Mouse (Mus musculus) forebrain, embryonic 12.5 days (tissue): ENCODE measurements around the gene Olfr93. TPM values are rescaled to one million over a fixed set of nuclear protein-coding genes. Genes with fewer than 3 reads are reported as not detected.
A peak's percentile ranks its signal among the peaks of the same experiment; 100 is the strongest.
"Not testable (repeated sequence)": the region's sequence is repeated elsewhere in the genome, so short reads cannot be mapped to it uniquely, and the experiment has no call there.

Experiments used
- ATAC-seq: fragments of 200-750 bp; cut with Nextera tagmentation; 2 replicates; pipeline ENCODE4 v1.8.0; 2017; ENCODE audit warnings: moderate TSS enrichment; ENCODE audit not compliant: low FRiP score
- H3K27ac ChIP-seq: fragments of 300-500 bp; sonication (generic); 2 replicates; pipeline ENCODE4 v1.5.1; 2016; ENCODE audit warnings: mild to moderate bottlenecking
- H3K27me3 ChIP-seq: fragments of 300-500 bp; sonication (generic); 2 replicates; pipeline ENCODE4 v1.6.1; 2016; ENCODE audit warnings: mild to moderate bottlenecking
- H3K36me3 ChIP-seq: fragments of 300-500 bp; sonication (generic); replicated peaks from 2 replicates; pipeline ENCODE4 v1.6.1; 2016; ENCODE audit warnings: mild to moderate bottlenecking
- H3K4me1 ChIP-seq: fragments of 300-500 bp; sonication (generic); 2 replicates; pipeline ENCODE4 v1.6.1; 2016
- H3K4me2 ChIP-seq: fragments of 300-500 bp; sonication (generic); 2 replicates; pipeline ENCODE4 v1.6.1; 2016; ENCODE audit warnings: mild to moderate bottlenecking, moderate library complexity
- H3K4me3 ChIP-seq: fragments of 300-500 bp; sonication (generic); replicated peaks from 2 replicates; pipeline ENCODE4 v1.5.1; 2016; ENCODE audit warnings: mild to moderate bottlenecking
- H3K9ac ChIP-seq: fragments of 300-500 bp; sonication (generic); 2 replicates; pipeline ENCODE4 v1.6.1; 2016; ENCODE audit warnings: mild to moderate bottlenecking
- H3K9me3 ChIP-seq: fragments of 300-500 bp; sonication (generic); 2 replicates; pipeline ENCODE4 v1.6.1; 2016
- WGBS: fragments of 180-500 bp; shearing (Covaris S2); methylation state at CpG from one replicate; pipeline ENCODE4 v1.1.7; 2016; 5-methylcytosine and 5-hydroxymethylcytosine counted together
- polyA plus RNA-seq: library from polyadenylated mRNA; unstranded; fragments of >200 nt; fragmentation: Nextera tagmentation; extraction: Ambion mirVana; gene quantifications from 2 replicates; pipeline ENCODE4 v1.2.1, GENCODE M21; 2016

Gene Olfr93
- polyA plus RNA-seq: not detected in 2 replicates

DNA sequence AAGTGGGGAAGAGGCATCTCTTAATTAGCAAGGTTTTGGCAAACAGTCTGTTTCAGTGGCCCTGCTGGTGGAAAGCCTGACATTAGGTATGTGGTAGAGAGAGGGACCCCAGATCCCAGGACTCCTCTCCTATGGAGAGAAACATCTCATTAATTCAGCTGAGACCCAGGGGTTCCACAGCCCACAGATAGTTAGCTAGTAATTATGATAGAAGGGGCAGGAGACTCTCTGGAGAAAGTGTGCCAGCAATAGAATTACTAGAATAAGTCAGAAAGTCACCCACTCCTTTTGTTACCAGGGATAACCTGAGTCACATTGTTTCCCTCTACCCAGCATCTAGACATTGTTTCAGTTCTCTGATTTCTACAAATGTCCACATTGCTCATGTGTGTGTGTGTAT is at the start of gene Olfr93:
Gene Olfr93, minus strand, starts transcription at position 101 of the 400 bp plus-strand sequence.
- no peak within 1 kb of the TSS for H3K4me2 ChIP-seq
- no peak for ATAC-seq
- no peaks in the 10 kb centered on the region for H3K4me1 ChIP-seq
- H3K27me3 ChIP-seq: no peaks in the 10 kb centered on the region
- H3K27ac ChIP-seq: no peak within 1 kb of the TSS
- no peaks in the 10 kb centered on the region for H3K9me3 ChIP-seq
- H3K36me3 ChIP-seq: no peaks in the 10 kb centered on the region
- no peak within 1 kb of the TSS for H3K4me3 ChIP-seq
- no peak within 1 kb of the TSS for H3K9ac ChIP-seq

DNA sequence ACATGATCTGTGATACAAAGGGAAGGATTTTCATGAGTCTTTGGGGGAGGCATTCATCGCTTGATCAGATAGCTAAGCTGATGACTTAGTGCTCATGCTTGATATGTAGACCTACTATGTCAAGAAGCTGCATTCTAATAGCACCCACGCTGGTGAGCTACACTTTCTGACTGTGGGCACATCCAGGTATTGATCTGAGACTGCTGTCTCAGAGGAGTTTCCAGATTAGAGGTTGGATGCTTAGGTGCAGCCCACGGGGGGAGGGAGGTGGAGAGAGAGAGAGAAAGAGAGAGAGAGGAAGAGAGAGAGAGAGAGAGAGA is 42.6 kb upstream of the Olfr93 start:
- Histone ChIP-seq H3K36me3 (no peaks in the 10 kb centered on the region), H3K9me3 (no peaks in the 10 kb centered on the region), H3K27me3 (peaks cover 5% of the 10 kb centered on the region; the same call in 1 of the 2 replicates), H3K4me3 (no peak overlapping the region), H3K4me2 (no peak overlapping the region), H3K27ac (no peak overlapping the region), H3K9ac (no peak overlapping the region), H3K4me1 (no peaks in the 10 kb centered on the region)
- WGBS: 32% methylated on average over 3 of the region's 3 CpGs
- ATAC-seq: peak; percentile 55

DNA sequence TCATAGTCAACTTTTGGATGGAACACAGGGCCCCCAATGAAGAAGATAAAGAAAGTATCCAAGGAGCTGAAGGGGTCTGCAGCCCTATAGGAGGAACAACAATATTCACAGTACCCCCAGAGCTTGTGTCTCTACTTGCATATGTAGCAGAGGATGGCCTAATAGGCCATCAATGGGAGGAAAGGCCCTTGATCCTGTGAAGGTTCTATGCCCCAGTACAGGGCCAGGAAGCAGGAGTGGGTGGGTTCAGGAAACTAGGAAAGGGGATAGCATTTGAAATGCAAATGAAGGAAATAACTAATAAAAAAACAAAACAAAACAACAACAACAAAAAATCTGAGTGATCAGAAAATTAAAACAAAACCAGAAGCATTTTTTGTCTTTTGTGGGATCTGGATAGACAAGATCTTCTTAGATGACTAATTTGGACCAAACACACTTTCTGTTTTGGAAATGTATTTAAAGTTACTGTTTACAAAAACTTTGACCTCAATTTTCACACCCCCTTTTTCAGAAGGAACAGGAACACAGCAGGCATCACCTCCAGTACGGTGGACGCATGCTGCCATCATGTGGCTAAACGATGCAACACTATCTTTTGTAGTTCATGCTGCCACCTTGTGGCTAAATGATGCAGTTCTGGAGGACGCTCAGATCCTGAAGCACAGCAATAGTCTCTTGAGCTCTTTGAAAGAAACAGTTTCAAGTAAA is 42.1 kb upstream of the Olfr93 start:
- ATAC-seq: peak; percentile 75
- Histone ChIP-seq H3K4me1 (no peaks in the 10 kb centered on the region), H3K9ac (no peak overlapping the region), H3K4me3 (no peak overlapping the region), H3K27ac (no peak overlapping the region), H3K9me3 (no peaks in the 10 kb centered on the region), H3K4me2 (no peak overlapping the region), H3K27me3 (peaks cover 9% of the 10 kb centered on the region), H3K36me3 (no peaks in the 10 kb centered on the region)
- under 1% methylated on average over 4 of the region's 4 CpGs for WGBS

DNA sequence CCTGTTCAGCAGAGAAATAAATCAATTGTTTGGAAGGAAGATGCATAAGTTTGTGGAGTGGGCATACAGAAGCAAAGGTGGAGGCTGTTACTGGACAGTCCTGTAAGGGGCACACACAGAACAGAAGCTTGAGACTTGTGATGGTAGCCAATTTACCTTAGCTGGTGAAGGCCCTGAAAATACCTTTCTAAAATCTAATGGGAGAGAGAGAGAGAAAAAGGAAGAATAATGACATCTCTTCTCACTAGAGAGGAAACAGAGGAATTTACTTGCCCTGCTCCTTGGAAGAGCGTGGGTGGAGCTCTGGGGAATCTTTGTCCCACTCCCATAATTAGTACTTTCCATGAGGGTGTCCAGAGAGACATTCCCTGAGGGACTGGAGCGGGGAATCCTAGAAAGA is 39.6 kb upstream of the Olfr93 start, which contains the start of gene Olfr94:
Gene Olfr94, minus strand, starts transcription at position 101 of the 400 bp plus-strand sequence.
- WGBS: 82% methylated on average over 2 of the region's 2 CpGs
- no peak within 1 kb of the TSS for H3K4me3 ChIP-seq
- no peaks in the 10 kb centered on the region for H3K9me3 ChIP-seq
- ATAC-seq: no peak
- H3K4me1 ChIP-seq: peaks cover 12% of the 10 kb centered on the region
- no peak within 1 kb of the TSS for H3K27ac ChIP-seq
- H3K27me3 ChIP-seq: peaks cover 34% of the 10 kb centered on the region
- no peak within 1 kb of the TSS for H3K9ac ChIP-seq
- no peak within 1 kb of the TSS for H3K4me2 ChIP-seq
- no peaks in the 10 kb centered on the region for H3K36me3 ChIP-seq

DNA sequence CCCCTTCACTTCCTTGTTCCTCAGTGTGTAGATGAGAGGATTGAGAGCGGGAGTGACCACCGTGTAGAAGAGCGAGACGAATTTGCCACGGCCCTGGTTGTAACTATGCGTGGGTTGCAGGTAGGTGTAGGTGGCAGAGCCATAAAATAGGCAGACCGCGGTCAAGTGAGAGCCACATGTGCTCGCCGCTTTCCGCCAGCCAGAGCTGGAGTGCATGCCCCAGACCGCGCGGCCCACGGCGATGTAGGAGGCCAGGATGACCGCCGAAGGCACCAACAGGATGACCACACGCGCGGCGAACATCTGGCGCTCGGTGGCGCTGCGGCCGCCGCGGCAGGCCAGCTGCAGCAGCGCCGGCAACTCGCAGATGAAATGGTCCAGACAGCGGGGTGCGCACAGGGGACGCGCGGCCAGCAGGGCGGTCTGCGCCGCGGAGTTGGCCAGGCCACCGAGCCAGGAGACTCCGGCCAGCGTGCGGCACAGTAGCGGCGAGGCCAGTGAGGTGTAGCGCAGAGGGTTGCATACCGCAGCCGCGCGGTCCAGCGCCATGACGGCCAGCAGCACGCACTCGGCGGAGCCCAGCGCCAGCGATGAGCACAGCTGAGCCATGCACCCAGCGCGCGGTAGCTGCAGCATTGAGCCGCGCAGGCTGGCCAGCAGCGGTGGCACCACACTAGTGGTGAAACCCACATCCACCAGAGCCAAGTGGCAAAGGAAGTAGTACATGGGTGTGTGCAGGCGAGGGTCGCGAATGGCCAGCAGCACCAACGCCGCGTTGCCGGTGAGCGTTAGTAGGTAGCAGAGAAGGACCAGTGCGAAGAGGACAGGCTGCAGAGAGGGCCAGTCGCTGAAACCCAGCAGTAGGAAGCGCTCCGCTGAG is 35.8 kb upstream of the Olfr93 start:
- peak overlapping the region; percentile 90 for H3K4me2 ChIP-seq
- peaks cover 45% of the 10 kb centered on the region for H3K27me3 ChIP-seq
- H3K4me1 ChIP-seq: peaks cover 12% of the 10 kb centered on the region
- peak; percentile 92 for ATAC-seq
- peak overlapping the region; percentile 53 for H3K9ac ChIP-seq
- H3K9me3 ChIP-seq: no peaks in the 10 kb centered on the region
- H3K27ac ChIP-seq: no peak overlapping the region
- peak overlapping the region; percentile 59 for H3K4me3 ChIP-seq
- WGBS: under 1% methylated on average over 77 of the region's 77 CpGs
- H3K36me3 ChIP-seq: no peaks in the 10 kb centered on the region

DNA sequence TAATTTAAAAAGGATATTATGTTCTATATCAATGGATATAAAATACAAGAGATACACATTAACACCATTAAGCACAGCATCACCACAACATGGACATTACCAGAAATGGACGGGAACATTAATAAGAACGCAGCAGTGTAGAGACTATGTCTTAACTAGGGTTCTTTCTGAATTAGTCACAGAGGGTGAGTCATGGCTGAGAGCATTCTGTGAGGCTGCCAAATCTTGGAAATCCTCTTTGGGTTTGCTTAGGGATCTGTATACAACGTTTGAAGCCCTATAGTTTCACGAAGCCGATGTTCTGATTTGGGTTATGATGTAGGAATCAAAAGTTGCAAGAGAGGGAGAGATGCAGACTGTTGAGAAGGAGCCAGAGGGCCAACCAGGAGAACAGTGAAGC is 33.5 kb upstream of the Olfr93 start:
- 96% methylated on average over 5 of the region's 5 CpGs for WGBS

DNA sequence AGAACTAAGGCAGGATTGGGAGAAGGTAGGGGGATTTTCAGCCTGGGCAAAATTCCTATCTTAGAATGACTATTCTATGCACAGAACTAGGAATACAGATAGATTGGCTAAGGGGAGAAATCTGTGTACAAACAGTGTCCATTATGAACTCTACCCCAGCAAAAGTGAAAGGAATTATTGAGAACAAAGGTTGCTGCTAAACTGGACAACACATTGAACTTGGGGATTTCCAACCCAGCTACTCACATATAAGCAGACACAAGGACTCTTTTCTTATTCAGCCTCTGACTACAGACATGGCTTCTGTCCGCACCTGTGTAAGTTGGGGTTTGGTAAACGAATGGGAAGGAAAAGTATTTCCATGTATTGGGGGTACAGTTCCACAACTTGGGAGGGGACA is 32.4 kb upstream of the Olfr93 start, which contains the start of gene Ubd:
Gene Ubd, plus strand, starts transcription at position 237 of the 400 bp plus-strand sequence.
- Histone ChIP-seq H3K36me3 (no peaks in the 10 kb centered on the region), H3K4me3 (no peak within 1 kb of the TSS), H3K9me3 (no peaks in the 10 kb centered on the region), H3K9ac (no peak within 1 kb of the TSS), H3K27me3 (peaks cover 39% of the 10 kb centered on the region), H3K27ac (no peak within 1 kb of the TSS), H3K4me1 (peaks cover 12% of the 10 kb centered on the region), H3K4me2 (no peak within 1 kb of the TSS)
- ATAC-seq: no peak
- WGBS: 77% methylated on average over 2 of the region's 2 CpGs

More for the DNA sequence above, 33.5 kb upstream of the Olfr93 start:
- no peak for ATAC-seq
- peaks cover 41% of the 10 kb centered on the region for H3K27me3 ChIP-seq
- H3K4me1 ChIP-seq: peaks cover 12% of the 10 kb centered on the region
- H3K4me2 ChIP-seq: no peak overlapping the region
- no peak overlapping the region for H3K9ac ChIP-seq
- no peaks in the 10 kb centered on the region for H3K36me3 ChIP-seq
- H3K4me3 ChIP-seq: no peak overlapping the region
- no peak overlapping the region for H3K27ac ChIP-seq
- no peaks in the 10 kb centered on the region for H3K9me3 ChIP-seq

DNA sequence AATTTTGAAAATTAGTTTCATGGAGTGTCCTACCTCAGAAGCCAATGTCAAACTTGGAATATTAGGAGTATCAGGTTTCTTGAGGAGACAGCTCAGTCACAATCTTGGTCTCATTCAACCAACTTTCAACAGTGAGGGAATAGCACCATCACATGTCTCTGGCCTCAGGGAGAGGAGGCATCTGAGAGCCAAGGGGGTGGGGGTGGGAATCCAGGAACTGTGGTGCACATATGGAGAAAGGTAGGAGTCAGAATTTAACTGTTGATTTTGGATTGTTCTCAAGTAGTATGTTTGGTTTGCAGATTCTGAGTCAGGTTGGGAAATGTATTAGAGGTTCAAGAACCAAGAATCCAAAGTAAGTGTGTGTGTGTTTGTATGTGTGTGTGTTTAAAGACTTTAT is 31.7 kb upstream of the Olfr93 start:
- Histone ChIP-seq H3K9me3 (no peaks in the 10 kb centered on the region), H3K27ac (no peak overlapping the region), H3K4me1 (peaks cover 12% of the 10 kb centered on the region), H3K27me3 (peaks cover 33% of the 10 kb centered on the region), H3K4me2 (no peak overlapping the region), H3K9ac (no peak overlapping the region), H3K36me3 (no peaks in the 10 kb centered on the region), H3K4me3 (no peak overlapping the region)
- ATAC-seq: no peak

DNA sequence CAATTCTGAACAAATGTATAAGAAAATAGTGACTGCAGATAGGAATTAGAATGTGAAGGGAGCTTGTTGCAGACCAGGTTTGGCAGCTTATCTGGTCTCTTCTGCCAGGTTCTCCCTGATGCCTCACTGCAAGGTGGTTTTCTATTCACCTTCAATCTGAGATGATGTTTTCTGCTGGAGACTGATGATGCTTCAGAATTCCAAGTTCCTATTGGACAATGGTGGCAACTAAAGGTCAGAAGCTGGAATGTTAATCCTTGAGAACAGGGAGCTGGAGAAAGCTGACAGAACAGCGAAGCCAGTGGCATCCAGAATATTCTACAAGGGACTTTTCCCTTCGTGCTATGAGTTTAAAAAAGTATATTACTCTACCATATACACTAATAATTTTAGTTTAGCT is 29.4 kb upstream of the Olfr93 start:
- H3K4me1 ChIP-seq: no peaks in the 10 kb centered on the region
- H3K9me3 ChIP-seq: no peaks in the 10 kb centered on the region
- peaks cover 10% of the 10 kb centered on the region for H3K27me3 ChIP-seq
- 29% methylated on average over 2 of the region's 2 CpGs for WGBS
- no peak overlapping the region for H3K27ac ChIP-seq
- no peak overlapping the region for H3K9ac ChIP-seq
- no peaks in the 10 kb centered on the region for H3K36me3 ChIP-seq
- H3K4me2 ChIP-seq: no peak overlapping the region
- no peak for ATAC-seq
- no peak overlapping the region for H3K4me3 ChIP-seq

DNA sequence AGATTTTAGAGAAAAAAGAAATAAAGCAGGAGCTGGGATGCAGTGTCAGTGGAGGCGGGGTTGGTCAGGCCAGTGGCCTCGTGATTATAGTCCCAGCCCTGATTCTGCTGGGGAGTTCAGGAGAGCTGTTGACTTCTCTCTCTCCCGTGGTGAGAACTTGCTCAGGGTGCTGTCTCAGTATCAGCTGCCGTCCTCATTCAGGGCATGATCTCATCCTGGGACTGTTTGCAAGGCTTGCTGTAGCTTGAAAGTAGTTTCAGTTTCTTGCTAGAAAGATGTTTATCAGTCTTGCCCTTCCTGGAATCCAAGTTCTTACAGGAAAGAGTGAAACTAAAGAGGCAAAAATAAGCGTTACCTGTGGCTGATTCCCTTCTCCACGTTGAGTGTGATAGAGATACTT is 24.2 kb upstream of the Olfr93 start:
- H3K27me3 ChIP-seq: no peaks in the 10 kb centered on the region
- no peak for ATAC-seq
- no peaks in the 10 kb centered on the region for H3K36me3 ChIP-seq
- no peak overlapping the region for H3K4me3 ChIP-seq
- H3K27ac ChIP-seq: no peak overlapping the region
- H3K4me1 ChIP-seq: no peaks in the 10 kb centered on the region
- H3K4me2 ChIP-seq: no peak overlapping the region
- no peak overlapping the region for H3K9ac ChIP-seq
- 57% methylated on average over 6 of the region's 6 CpGs for WGBS
- H3K9me3 ChIP-seq: no peaks in the 10 kb centered on the region

DNA sequence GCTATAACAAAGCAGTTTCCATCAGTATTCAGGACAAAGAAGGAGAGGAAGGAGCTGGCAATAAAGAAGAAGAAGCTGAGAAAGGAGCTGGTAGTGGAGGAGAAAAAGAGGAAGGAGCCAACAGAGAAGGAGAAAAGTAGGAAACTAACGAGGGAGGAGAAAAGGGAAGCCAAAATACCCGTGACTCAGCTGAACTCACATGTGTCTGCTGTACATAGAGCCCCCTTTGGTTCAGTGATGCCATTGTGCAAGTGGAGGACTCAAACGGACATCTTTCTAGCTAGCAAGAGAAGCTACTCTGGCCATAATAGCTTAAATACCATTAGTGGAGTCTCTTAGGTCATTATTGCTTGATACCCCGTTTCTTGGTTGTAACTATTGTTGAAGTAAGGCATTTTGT is 29.9 kb downstream of the Olfr93 start:
- ATAC-seq, H3K4me2 ChIP-seq: not testable (repeated sequence)
- 71% methylated on average over 4 of the region's 4 CpGs for WGBS

DNA sequence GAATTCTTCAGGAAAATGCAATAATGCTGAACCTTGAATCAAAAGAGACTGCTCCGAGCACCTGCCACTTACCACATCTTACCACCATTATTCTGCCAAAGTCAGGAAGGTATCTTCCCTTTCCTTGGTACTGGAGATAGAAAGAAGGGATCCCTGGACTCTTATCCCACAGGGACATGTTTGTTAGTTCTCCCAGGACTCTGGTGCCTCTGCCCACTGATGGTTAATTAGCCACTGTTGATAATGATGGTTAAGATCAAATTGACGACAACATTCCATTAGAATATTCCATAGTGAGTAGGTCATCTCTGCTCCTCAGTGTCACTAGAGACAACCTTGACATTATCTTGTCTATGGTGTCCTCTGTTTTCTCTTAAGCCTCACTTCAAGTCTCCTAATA is 41.3 kb downstream of the Olfr93 start, which contains the start of gene Olfr92:
Gene Olfr92, minus strand, starts transcription at position 101 of the 400 bp plus-strand sequence.
- H3K9me3 ChIP-seq: no peaks in the 10 kb centered on the region
- 88% methylated on average over 2 of the region's 2 CpGs for WGBS

More for the DNA sequence above, 29.9 kb downstream of the Olfr93 start:
- not testable (repeated sequence) for H3K4me3 ChIP-seq, H3K27ac ChIP-seq, H3K36me3 ChIP-seq, H3K27me3 ChIP-seq, H3K9me3 ChIP-seq, H3K4me1 ChIP-seq, H3K9ac ChIP-seq

More for the DNA sequence above, 41.3 kb downstream of the Olfr93 start, which contains the start of gene Olfr92:
- Histone ChIP-seq H3K4me3 (no peak within 1 kb of the TSS), H3K27ac (no peak within 1 kb of the TSS), H3K36me3 (no peaks in the 10 kb centered on the region), H3K27me3 (no peaks in the 10 kb centered on the region), H3K9ac (no peak within 1 kb of the TSS), H3K4me1 (no peaks in the 10 kb centered on the region), H3K4me2 (no peak within 1 kb of the TSS)
- ATAC-seq: no peak
